Mouse (Mus musculus) lung, embryonic 14.5 days (tissue): ENCODE measurements at regions not wholly inside any gene's neighbourhood (a gene's known extent, or its start where the extent isn't known, plus 50 kb on each side); places are given as distances from the start of the nearest gene placed in this dataset.

Experiments used
- ATAC-seq: fragments of 200-750 bp; cut with Nextera tagmentation; 2 replicates; pipeline ENCODE4 v1.8.0; 2017; ENCODE audit warnings: mild to moderate bottlenecking, moderate TSS enrichment, moderate library complexity; ENCODE audit not compliant: insufficient read depth
- DNase-seq: peaks from one replicate; pipeline ENCODE4 v3.0.0-alpha.2; 2015
- H3K27ac ChIP-seq: fragments of 300-500 bp; sonication (generic); 2 replicates; pipeline ENCODE4 v1.5.1; 2014; ENCODE audit warnings: low read depth, mild to moderate bottlenecking, moderate library complexity
- H3K27me3 ChIP-seq: fragments of 300-500 bp; sonication (generic); 2 replicates; pipeline ENCODE4 v1.6.1; 2014; ENCODE audit warnings: low read length, control low read depth; ENCODE audit not compliant: insufficient read depth
- H3K36me3 ChIP-seq: fragments of 300-500 bp; sonication (generic); 2 replicates; pipeline ENCODE4 v1.6.1; 2014; ENCODE audit warnings: control low read depth; ENCODE audit not compliant: insufficient read depth
- H3K4me1 ChIP-seq: fragments of 300-500 bp; sonication (generic); 2 replicates; pipeline ENCODE4 v1.6.1; 2014; ENCODE audit warnings: antibody characterized with exemption, control low read depth; ENCODE audit not compliant: insufficient read depth
- H3K4me2 ChIP-seq: fragments of 300-500 bp; sonication (generic); 2 replicates; pipeline ENCODE4 v1.6.1; 2014; ENCODE audit warnings: mild to moderate bottlenecking
- H3K4me3 ChIP-seq: fragments of 300-500 bp; sonication (generic); 2 replicates; pipeline ENCODE4 v1.5.1; 2014; ENCODE audit warnings: low read depth, low read length
- H3K9ac ChIP-seq: fragments of 300-500 bp; sonication (generic); 2 replicates; pipeline ENCODE4 v1.6.1; 2014
- H3K9me3 ChIP-seq: fragments of 300-500 bp; sonication (generic); 2 replicates; pipeline ENCODE4 v1.6.1; 2016; ENCODE audit warnings: low read depth, low read length, control low read depth
- CTCF ChIP-seq: IDR thresholded peaks from 2 replicates; pipeline ENCODE4 v1.5.1; 2016; ENCODE audit warnings: antibody characterized with exemption, low read depth
- WGBS: fragments of 180-500 bp; shearing (Covaris S2); extraction: QIAGEN DNeasy Blood & Tissue Kit; methylation state at CpG from one replicate; pipeline ENCODE4 v1.1.7; 2014; 5-methylcytosine and 5-hydroxymethylcytosine counted together

DNA sequence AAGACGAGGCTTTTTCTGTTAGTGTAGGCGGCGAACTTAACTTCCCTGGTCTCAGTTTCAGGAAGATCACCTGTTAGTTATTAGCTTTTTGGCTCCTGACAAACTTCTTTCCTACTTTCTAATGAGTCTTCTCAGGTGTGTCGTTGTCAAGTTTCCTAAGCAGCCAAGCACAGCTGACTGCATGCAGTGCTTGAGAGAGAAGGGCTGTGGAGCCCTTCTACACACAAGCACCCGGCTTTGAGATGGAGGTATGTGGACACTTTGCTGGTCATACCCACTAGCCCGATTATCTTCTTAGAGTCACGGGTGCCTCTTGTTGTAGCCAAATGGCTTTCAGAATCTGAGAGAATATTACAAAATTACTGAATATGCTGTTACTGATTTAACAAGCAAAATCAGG lies 76.0 kb downstream of the Btg1 start:
- no peaks in the 10 kb centered on the region for H3K27me3 ChIP-seq
- no peak overlapping the region for H3K27ac ChIP-seq
- no peak for DNase-seq
- no peak overlapping the region for H3K9ac ChIP-seq
- no peak overlapping the region for H3K4me2 ChIP-seq
- H3K9me3 ChIP-seq: no peaks in the 10 kb centered on the region
- peaks cover 14% of the 10 kb centered on the region for H3K4me1 ChIP-seq
- no peaks in the 10 kb centered on the region for H3K36me3 ChIP-seq
- TF ChIP-seq CTCF: no peak
- no peak overlapping the region for H3K4me3 ChIP-seq
- no peak for ATAC-seq
- WGBS: 77% methylated on average over 7 of the region's 7 CpGs

DNA sequence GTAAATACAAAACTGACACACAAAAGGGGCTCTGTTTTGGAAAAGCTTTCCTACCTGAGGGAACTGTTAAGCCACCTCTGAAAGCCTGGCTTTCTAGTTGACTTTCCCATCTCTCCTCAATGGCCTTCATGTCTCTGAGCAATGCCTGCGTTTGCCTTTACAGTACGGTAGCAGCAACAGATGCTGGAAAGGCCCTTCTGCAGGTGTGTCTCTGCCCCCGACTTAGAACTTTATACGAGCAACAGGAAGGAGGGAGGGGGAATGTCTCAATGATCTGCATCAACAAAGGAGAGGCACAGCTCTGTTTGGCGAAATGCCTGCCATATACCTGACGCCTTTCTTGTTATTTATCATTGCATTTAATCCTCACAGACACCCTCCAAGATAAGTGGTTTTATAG lies 77.0 kb downstream of the Btg1 start:
- 61% methylated on average over 6 of the region's 6 CpGs for WGBS
- ATAC-seq: no peak
- DNase-seq: no peak
- Histone ChIP-seq H3K9me3 (no peaks in the 10 kb centered on the region), H3K9ac (no peak overlapping the region), H3K27ac (no peak overlapping the region), H3K36me3 (no peaks in the 10 kb centered on the region), H3K4me3 (no peak overlapping the region), H3K4me1 (peaks cover 13% of the 10 kb centered on the region), H3K4me2 (no peak overlapping the region), H3K27me3 (no peaks in the 10 kb centered on the region)
- no peak for TF ChIP-seq CTCF

DNA sequence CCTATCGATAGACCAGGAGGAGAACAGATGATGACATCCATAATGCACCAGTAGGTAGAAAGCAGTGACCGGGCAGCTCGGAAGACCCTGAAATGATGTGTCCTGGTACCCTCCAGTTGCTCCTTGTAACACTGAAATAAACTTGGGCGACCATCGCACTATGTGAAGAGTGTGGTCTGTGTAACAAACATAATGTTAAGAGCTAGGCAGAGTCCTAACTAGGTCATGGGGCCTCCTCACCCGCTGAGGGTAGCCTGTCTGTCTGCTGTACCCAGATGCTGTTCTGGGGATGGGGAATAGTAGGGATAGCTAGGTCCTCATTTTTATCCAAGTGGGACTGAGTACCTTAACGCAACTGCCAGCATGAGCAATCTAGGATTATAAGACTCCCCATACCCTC lies 79.8 kb downstream of the Btg1 start:
- ATAC-seq: no peak
- Histone ChIP-seq H3K27ac (no peak overlapping the region), H3K4me2 (no peak overlapping the region), H3K9me3 (no peaks in the 10 kb centered on the region), H3K9ac (no peak overlapping the region), H3K4me1 (no peaks in the 10 kb centered on the region; the same call in 1 of the 2 replicates), H3K36me3 (no peaks in the 10 kb centered on the region), H3K27me3 (no peaks in the 10 kb centered on the region), H3K4me3 (no peak overlapping the region)
- DNase-seq: no peak
- no peak for TF ChIP-seq CTCF
- WGBS: 91% methylated on average over 7 of the region's 7 CpGs

DNA sequence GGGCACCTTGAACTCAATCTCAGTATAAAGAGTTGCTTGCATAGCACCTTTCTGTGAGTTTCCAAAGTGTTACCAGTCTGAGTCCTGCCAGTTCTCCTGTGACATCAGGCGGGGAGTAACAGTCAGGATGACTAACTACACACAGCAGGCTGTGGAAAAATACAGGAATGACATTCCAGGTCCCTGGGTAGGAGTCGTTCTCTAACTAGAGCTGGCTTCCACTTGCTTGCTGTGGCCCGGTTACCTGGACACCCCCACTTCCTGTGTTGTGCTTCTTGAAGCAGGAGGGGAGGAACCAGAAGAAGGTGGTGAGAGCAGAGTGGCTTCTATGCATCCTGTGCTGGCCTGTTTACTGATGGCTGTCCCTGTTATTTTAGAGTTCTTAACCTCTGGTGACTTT lies 81.0 kb downstream of the Btg1 start:
- Histone ChIP-seq H3K4me3 (no peak overlapping the region), H3K9me3 (no peaks in the 10 kb centered on the region), H3K27me3 (no peaks in the 10 kb centered on the region), H3K27ac (no peak overlapping the region), H3K36me3 (no peaks in the 10 kb centered on the region), H3K4me1 (no peaks in the 10 kb centered on the region), H3K4me2 (no peak overlapping the region), H3K9ac (no peak overlapping the region)
- no peak for TF ChIP-seq CTCF
- no peak for DNase-seq
- whole genome bisulfite sequencing: 42% methylated on average over 3 of the region's 3 CpGs
- ATAC-seq: no peak

DNA sequence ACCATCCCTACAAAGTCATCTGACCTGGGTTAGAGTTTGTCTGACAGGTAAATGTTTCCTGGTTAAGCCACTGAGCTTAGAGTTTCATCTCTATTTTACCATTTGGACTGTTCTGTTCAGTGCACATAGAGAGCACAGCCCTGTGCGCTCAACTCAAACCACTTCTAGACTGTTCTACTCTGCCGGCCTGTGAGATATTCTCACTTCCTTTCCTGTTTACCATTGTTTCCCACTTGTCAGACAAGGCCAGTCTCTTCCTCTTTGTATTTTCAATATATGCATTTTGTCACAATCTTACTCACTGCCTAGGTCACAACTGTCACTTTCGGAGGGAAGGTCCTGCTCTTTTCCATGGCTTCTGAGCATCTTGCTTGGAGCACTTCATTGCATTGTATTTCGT lies 89.8 kb downstream of the Btg1 start:
- no peak overlapping the region for H3K4me2 ChIP-seq
- H3K36me3 ChIP-seq: no peaks in the 10 kb centered on the region
- no peaks in the 10 kb centered on the region for H3K27me3 ChIP-seq
- ATAC-seq (no peak), DNase-seq (no peak)
- H3K9me3 ChIP-seq: no peaks in the 10 kb centered on the region
- H3K27ac ChIP-seq: no peak overlapping the region
- TF ChIP-seq CTCF: no peak
- WGBS: 80% methylated on average over 4 of the region's 4 CpGs
- H3K4me3 ChIP-seq: no peak overlapping the region
- H3K4me1 ChIP-seq: no peaks in the 10 kb centered on the region
- H3K9ac ChIP-seq: no peak overlapping the region

DNA sequence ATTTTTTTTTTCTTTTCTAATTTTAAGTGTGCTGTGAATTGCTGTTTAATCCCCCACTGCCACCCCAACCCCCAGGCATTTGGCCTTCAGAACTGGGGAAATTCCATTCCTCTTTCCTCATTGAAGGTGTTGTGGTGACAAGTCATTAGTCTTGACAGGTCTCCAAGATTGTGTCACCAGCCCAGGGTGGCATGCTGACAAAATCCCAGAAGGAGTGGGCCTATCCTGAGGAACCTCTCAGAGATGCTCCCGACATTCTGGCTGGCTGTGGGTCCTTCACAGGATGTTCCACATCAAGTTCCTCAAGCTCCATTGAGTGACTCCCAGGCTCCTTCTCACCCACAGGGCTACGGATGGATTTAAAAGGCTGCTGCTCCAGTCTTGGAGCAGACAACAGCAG lies 91.7 kb downstream of the Btg1 start:
- Histone ChIP-seq H3K4me3 (no peak overlapping the region), H3K4me2 (no peak overlapping the region), H3K9me3 (no peaks in the 10 kb centered on the region), H3K9ac (no peak overlapping the region), H3K36me3 (no peaks in the 10 kb centered on the region), H3K4me1 (no peaks in the 10 kb centered on the region), H3K27ac (no peak overlapping the region), H3K27me3 (no peaks in the 10 kb centered on the region)
- 51% methylated on average over 2 of the region's 2 CpGs for WGBS
- no peak for TF ChIP-seq CTCF
- DNase-seq (no peak), ATAC-seq (no peak)

DNA sequence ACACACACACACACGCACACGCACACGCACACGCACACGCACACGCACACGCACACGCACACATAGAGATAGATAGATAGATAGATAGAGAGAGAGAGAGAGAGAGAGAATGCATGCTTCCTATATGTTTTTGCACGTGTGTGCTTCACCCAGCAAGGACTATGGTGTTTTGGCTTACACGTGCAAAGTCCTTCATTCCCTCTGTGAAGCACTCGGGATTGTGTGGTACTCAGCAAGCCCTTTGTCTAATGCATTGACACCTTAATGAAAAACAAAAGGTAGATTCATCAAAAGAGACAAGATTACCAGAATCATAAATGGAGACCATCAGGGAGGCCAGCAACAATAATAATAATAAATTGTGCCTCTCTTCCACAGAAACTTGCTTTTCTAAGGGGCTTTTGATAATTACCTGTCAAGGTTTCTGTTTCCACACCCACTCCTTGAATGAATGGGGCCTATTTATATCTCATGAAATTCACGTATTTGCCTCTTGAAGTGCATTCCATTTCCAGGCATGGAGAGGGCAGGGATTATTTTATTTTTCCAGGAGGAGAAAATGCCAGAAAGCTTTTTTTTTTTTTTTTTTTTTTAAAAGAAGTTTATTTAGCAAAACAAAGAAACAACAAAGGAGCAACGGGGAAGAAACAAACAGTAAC lies 93.0 kb downstream of the Btg1 start:
- no peak for TF ChIP-seq CTCF
- Histone ChIP-seq H3K4me1 (no peaks in the 10 kb centered on the region), H3K36me3 (no peaks in the 10 kb centered on the region), H3K9me3 (no peaks in the 10 kb centered on the region), H3K27me3 (no peaks in the 10 kb centered on the region), H3K27ac (peak overlapping the region; percentile 36; the same call in 1 of the 2 replicates), H3K4me2 (no peak overlapping the region), H3K9ac (no peak overlapping the region), H3K4me3 (no peak overlapping the region)
- DNase-seq (no peak), ATAC-seq (no peak)
- 75% methylated on average over 13 of the region's 13 CpGs for WGBS

DNA sequence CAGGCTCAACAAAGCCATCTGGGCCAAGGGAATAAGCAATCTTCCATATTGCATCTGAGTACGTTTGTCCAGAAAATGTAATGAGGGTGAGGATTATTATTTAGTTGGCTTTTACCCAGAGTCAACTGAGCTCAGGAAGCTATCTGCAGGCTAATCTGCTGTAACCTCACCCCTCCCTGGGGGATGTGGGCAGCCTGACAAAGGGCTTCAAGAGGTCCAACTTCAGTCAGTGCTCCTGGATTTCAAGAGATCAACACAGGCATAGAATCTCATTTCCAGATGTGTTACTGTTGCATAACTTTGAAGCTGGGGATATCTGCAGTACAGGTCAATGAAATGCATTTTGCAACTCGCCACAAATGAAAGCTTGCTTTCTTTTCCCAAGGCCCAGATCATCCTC lies 95.2 kb downstream of the Btg1 start:
- H3K9ac ChIP-seq: no peak overlapping the region
- 61% methylated on average over 2 of the region's 2 CpGs for WGBS
- TF ChIP-seq CTCF: no peak
- DNase-seq: no peak
- H3K4me3 ChIP-seq: no peak overlapping the region
- H3K4me1 ChIP-seq: no peaks in the 10 kb centered on the region
- no peaks in the 10 kb centered on the region for H3K27me3 ChIP-seq
- no peaks in the 10 kb centered on the region for H3K36me3 ChIP-seq
- no peak for ATAC-seq
- no peak overlapping the region for H3K4me2 ChIP-seq
- no peak overlapping the region for H3K27ac ChIP-seq
- no peaks in the 10 kb centered on the region for H3K9me3 ChIP-seq
